Mouse (Mus musculus) lung, adult 2 months (tissue): ENCODE results near the gene Cdh23.

ENCODE experiments used
- CTCF ChIP-seq: fragments of 200-500 bp; IDR thresholded peaks from 2 replicates; pipeline ENCODE4 v1.5.1; 2011; ENCODE audit warnings: mild to moderate bottlenecking, low read length, control low read depth; ENCODE audit not compliant: insufficient read depth
- POLR2A ChIP-seq: fragments of 200-500 bp; IDR thresholded peaks from 2 replicates; pipeline ENCODE4 v1.6.1; 2011; ENCODE audit warnings: low read depth, mild to moderate bottlenecking, control low read depth, low read length, borderline replicate concordance; ENCODE audit errors: extremely low read depth

GRCm38 (mm10) chr10:60303419-60303818, 392.9 kb downstream of the Cdh23 start:
- TF ChIP-seq POLR2A (no peak), CTCF (no peak)
